Mouse (Mus musculus) stomach, embryonic 14.5 days (tissue): ENCODE measurements at regions not wholly inside any gene's neighbourhood (a gene's known extent, or its start where the extent isn't known, plus 50 kb on each side); places are given as distances from the start of the nearest gene placed in this dataset.

ENCODE experiments used
- ATAC-seq: fragments of 200-750 bp; cut with Nextera tagmentation; 2 replicates; pipeline ENCODE4 v1.8.0; 2017; ENCODE audit warnings: low read depth, moderate TSS enrichment; ENCODE audit not compliant: insufficient number of reproducible peaks, insufficient read depth, low FRiP score
- H3K27ac ChIP-seq: fragments of 300-500 bp; sonication (generic); 2 replicates; pipeline ENCODE4 v1.5.1; 2014; ENCODE audit warnings: mild to moderate bottlenecking, low read length, moderate library complexity, mixed read lengths
- H3K27me3 ChIP-seq: fragments of 300-500 bp; sonication (generic); 2 replicates; pipeline ENCODE4 v1.6.1; 2014; ENCODE audit warnings: low read length, control low read depth, mixed read lengths; ENCODE audit not compliant: control insufficient read depth, insufficient read depth
- H3K36me3 ChIP-seq: fragments of 300-500 bp; sonication (generic); 2 replicates; pipeline ENCODE4 v1.6.1; 2014; ENCODE audit warnings: mild to moderate bottlenecking, control low read depth, low read length, moderate library complexity, mixed read lengths; ENCODE audit not compliant: control insufficient read depth, insufficient read depth
- H3K4me1 ChIP-seq: fragments of 300-500 bp; sonication (generic); 2 replicates; pipeline ENCODE4 v1.6.1; 2014; ENCODE audit warnings: low read length, control low read depth, mixed read lengths; ENCODE audit not compliant: control insufficient read depth, insufficient read depth
- H3K4me2 ChIP-seq: fragments of 300-500 bp; sonication (generic); replicated peaks from 2 replicates; pipeline ENCODE4 v1.6.1; 2014; ENCODE audit warnings: low read depth, low read length, control low read depth
- H3K4me3 ChIP-seq: fragments of 300-500 bp; sonication (generic); 2 replicates; pipeline ENCODE4 v1.5.1; 2014; ENCODE audit warnings: low read depth, low read length, control low read depth
- H3K9ac ChIP-seq: fragments of 300-500 bp; sonication (generic); replicated peaks from 2 replicates; pipeline ENCODE4 v1.6.1; 2014; ENCODE audit warnings: low read depth, mild to moderate bottlenecking, control low read depth, low read length, moderate library complexity, mixed read lengths
- H3K9me3 ChIP-seq: fragments of 300-500 bp; sonication (generic); 2 replicates; pipeline ENCODE4 v1.6.1; 2016; ENCODE audit warnings: low read depth, low read length, control low read depth; ENCODE audit not compliant: control insufficient read depth
- WGBS: fragments of 180-500 bp; shearing (Covaris S2); extraction: QIAGEN DNeasy Blood & Tissue Kit; methylation state at CpG from one replicate; pipeline ENCODE4 v1.1.7; 2014; 5-methylcytosine and 5-hydroxymethylcytosine counted together

DNA sequence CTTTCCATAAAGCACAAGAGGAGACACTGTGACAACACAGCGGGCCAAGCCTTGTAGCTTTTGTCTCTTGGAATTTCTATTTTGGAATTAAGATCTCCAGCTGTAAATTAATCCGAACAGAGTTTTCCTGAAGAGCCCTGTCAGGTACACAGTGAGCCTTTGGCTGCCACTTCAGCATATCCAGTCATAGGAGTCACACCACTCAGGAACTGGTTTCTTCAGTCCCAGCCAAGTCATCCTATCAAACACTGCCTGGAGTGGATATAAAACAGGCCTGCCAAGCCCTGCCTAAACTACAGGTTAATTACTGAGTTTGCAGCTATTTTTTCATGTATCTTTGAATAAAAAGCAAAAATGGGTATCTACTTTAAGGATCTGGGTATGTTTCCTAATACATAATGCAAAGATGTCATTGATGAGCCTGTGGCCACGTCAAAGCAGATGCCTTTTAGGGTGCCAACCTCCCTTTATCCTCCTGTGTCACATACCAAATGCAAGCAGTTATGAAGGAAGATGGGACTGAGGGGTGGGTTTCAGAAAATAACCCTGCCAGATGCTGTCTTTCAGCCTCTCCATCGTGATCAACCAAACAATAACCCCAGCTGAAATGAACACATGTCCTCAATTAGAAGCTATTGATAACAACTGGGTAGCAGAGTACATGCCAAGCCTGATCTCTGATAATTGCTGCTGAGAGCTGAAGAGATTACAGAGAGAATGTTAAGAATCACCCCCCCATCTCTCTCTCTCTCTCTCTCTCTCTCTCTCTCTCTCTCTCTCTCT is 471.3 kb downstream of the Tm4sf1 start:
- Histone ChIP-seq H3K9ac (no peak overlapping the region), H3K4me3 (no peak overlapping the region), H3K36me3 (no peaks in the 10 kb centered on the region), H3K27ac (no peak overlapping the region), H3K4me1 (no peaks in the 10 kb centered on the region), H3K9me3 (no peaks in the 10 kb centered on the region), H3K4me2 (no peak overlapping the region), H3K27me3 (no peaks in the 10 kb centered on the region)
- WGBS, result 77% methylated on average over 4 of the region's 4 CpGs
- ATAC-seq, result no peak

DNA sequence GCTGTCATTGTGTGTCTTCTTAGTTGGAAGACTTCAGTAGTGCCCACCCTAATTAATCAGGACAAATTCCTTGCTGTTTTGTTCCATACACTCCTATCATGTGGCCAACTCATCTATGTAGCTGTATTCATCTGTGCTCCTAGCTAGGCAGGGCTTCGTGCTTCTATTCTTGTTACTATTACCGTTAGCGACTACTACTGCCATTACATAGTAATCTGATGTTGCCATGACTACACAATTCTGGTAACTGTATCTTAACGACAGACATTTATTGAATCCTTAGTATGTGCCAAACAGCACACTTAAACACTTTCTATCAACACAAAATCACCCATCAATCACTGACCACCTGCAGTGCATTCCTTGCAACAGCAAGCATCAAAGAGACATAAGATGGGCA is 477.6 kb downstream of the Tm4sf1 start:
- no peaks in the 10 kb centered on the region for H3K4me1 ChIP-seq
- H3K4me3 ChIP-seq, result no peak overlapping the region
- H3K4me2 ChIP-seq, result no peak overlapping the region
- 79% methylated on average over 4 of the region's 4 CpGs for WGBS
- H3K9ac ChIP-seq, result no peak overlapping the region
- no peaks in the 10 kb centered on the region for H3K27me3 ChIP-seq
- ATAC-seq, result no peak
- no peak overlapping the region for H3K27ac ChIP-seq
- no peaks in the 10 kb centered on the region for H3K9me3 ChIP-seq
- no peaks in the 10 kb centered on the region for H3K36me3 ChIP-seq

DNA sequence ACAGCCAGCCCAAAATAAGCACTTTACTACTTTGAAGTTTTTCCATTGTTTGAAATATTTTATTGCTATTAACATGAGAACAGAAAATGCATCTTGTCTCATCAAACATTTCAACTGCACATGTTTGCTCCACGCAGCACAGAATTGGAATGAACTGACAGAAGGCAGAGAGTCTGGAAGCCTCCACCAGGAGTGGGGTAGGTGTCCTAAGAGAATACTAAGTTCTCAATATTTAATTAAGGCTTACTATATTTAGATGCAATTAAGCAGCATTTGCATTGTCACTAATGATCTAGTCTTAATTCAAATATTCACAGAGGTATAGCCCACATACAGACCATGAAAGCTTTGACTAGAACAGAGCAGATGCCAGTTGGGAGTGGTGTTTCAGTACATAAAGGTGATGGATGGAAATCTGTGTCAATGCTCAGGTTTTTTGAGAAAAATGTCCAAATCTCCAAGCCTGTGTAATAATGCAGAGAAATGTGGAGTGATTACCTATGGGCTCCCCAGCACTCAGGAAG is 491.2 kb downstream of the Tm4sf1 start:
- WGBS, result 77% methylated on average over 1 of the region's 1 CpGs
- Histone ChIP-seq H3K9me3 (no peaks in the 10 kb centered on the region), H3K27ac (no peak overlapping the region), H3K4me1 (no peaks in the 10 kb centered on the region), H3K36me3 (no peaks in the 10 kb centered on the region), H3K27me3 (no peaks in the 10 kb centered on the region), H3K9ac (no peak overlapping the region), H3K4me3 (no peak overlapping the region), H3K4me2 (no peak overlapping the region)
- no peak for ATAC-seq

DNA sequence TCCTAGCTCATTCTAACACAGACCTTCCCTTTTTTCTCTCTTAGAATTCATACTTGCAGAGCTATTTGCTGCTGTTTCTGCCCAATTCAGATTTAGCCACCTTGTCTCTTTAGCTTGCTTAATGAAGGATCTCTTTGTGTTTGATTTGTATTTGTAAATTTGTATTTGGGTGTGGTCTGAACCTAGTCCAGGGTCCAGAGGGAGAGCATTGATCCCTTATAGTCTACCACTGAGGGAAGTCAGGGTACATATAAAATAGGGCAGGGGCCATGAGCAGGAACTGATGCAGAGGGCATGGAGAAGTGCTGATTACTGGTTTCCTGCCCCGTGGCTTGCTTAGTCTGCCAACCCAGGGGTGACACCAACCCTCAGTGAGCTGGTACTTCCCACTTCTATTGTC is 508.7 kb downstream of the Tm4sf1 start:
- ATAC-seq, result no peak
- no peaks in the 10 kb centered on the region for H3K27me3 ChIP-seq
- no peak overlapping the region for H3K4me2 ChIP-seq
- H3K27ac ChIP-seq, result no peak overlapping the region
- H3K9ac ChIP-seq, result no peak overlapping the region
- H3K4me1 ChIP-seq, result no peaks in the 10 kb centered on the region
- H3K9me3 ChIP-seq, result no peaks in the 10 kb centered on the region
- no peaks in the 10 kb centered on the region for H3K36me3 ChIP-seq
- no peak overlapping the region for H3K4me3 ChIP-seq
- WGBS, result 50% methylated on average over 1 of the region's 1 CpGs

DNA sequence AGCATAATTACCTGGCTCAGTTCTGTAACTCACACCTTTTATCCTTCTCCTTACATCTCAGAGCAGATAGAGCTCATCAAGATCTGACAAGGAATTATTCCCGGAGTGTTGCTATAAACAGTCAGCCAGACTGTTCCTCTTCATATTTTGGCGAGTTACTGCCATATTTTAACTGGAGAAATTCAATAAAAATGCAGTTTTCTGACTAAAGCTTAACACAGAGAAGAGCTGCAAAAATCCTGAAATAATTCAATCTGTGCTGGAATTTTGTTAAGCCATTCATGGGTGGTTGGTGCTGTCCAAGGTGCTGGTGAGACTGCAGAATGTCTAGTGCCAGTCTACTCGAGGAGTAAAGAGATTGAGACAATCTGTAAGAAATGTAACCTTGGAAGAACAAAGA is 512.6 kb downstream of the Tm4sf1 start:
- 42% methylated on average over 3 of the region's 3 CpGs for WGBS
- H3K4me1 ChIP-seq, result no peaks in the 10 kb centered on the region
- no peak overlapping the region for H3K4me2 ChIP-seq
- no peaks in the 10 kb centered on the region for H3K36me3 ChIP-seq
- no peaks in the 10 kb centered on the region for H3K9me3 ChIP-seq
- H3K4me3 ChIP-seq, result no peak overlapping the region
- H3K9ac ChIP-seq, result no peak overlapping the region
- no peak for ATAC-seq
- no peak overlapping the region for H3K27ac ChIP-seq
- H3K27me3 ChIP-seq, result no peaks in the 10 kb centered on the region

DNA sequence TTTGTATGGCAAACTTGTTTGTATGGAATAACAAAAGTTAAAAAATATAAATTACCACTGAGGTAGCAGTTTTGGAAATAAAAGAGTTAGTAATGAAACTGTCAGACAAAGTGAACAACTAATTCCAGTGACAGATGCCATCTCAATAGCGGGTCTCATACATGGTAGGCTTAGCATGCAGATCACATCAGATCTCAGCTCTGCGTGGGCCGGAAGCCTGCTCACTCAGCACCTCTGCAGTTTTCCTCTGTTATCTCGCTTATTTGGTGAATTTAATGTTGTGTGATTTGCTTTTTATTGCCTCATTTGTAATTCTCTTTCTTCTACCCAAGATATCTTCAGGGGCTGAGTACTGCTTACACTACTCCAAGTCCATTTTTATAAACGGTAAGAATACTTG is 527.9 kb downstream of the Tm4sf1 start:
- Histone ChIP-seq H3K4me2 (no peak overlapping the region), H3K9ac (no peak overlapping the region), H3K27ac (no peak overlapping the region), H3K4me3 (no peak overlapping the region), H3K36me3 (no peaks in the 10 kb centered on the region), H3K27me3 (no peaks in the 10 kb centered on the region), H3K4me1 (no peaks in the 10 kb centered on the region), H3K9me3 (no peaks in the 10 kb centered on the region)
- 93% methylated on average over 5 of the region's 5 CpGs for WGBS
- ATAC-seq, result no peak

DNA sequence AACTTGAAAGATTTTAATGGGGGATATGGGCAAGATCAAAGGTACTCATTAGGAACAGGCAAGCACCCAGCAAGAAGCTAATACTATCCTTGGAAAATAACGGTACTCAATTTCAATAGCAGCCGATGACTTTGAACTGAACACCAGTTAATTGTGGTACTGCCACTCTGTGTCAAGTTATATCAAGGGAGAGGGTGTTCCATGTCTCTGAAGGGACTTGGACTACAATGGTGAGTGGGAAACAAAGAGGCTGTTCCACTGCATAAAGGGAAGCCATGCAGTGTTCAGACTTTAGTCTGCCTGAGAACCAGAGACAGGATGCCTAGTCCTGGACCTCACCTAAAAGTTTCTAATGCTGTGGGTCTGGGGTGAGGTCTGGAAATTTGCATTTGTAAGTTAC is 531.6 kb downstream of the Tm4sf1 start:
- ATAC-seq, result no peak
- Histone ChIP-seq H3K9ac (no peak overlapping the region), H3K4me3 (no peak overlapping the region), H3K4me2 (no peak overlapping the region), H3K27ac (no peak overlapping the region), H3K4me1 (no peaks in the 10 kb centered on the region), H3K9me3 (no peaks in the 10 kb centered on the region), H3K36me3 (no peaks in the 10 kb centered on the region), H3K27me3 (no peaks in the 10 kb centered on the region)
- 84% methylated on average over 2 of the region's 2 CpGs for WGBS

DNA sequence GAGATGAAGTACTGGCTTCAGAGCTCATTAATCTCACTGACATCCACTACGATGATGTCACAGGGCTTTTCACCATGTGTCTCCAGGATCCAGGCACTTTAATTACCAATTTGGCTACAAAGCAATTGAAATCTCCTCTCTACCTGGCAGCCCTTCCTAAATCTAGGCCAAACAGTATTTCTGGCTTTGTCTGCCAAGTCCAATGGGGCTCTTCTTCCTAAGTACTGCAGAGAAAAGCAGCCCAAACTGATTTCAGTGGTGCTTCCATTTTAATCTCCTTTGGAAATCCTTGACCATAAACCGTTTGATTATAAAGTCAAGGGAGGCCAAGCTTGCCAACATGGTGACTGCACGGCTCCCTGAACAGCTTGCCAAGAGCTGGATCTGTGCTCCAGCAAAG is 534.7 kb downstream of the Tm4sf1 start:
- H3K4me3 ChIP-seq, result no peak overlapping the region
- no peak for ATAC-seq
- no peaks in the 10 kb centered on the region for H3K4me1 ChIP-seq
- no peaks in the 10 kb centered on the region for H3K36me3 ChIP-seq
- no peak overlapping the region for H3K4me2 ChIP-seq
- H3K9me3 ChIP-seq, result no peaks in the 10 kb centered on the region
- H3K27ac ChIP-seq, result no peak overlapping the region
- H3K9ac ChIP-seq, result no peak overlapping the region
- 89% methylated on average over 3 of the region's 3 CpGs for WGBS
- no peaks in the 10 kb centered on the region for H3K27me3 ChIP-seq

DNA sequence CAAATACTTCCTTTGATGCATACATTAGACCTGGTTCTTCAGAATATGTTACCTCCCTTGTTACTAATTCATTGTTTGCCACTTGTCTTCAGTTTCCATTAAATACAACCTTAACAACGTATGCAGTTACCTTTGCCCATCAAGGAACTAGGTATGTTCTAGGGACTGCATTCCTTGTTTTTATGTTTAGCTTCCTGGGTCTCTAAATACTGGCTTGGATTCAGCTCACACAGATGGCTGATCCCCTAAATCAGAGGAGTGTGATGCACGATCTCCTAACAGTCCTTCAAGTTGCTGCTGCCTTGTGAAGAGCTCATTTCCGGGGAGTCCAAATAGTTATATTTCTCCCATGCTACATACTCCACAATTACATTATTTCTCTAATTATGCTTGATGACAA is 537.5 kb downstream of the Tm4sf1 start:
- Histone ChIP-seq H3K4me1 (no peaks in the 10 kb centered on the region), H3K4me3 (no peak overlapping the region), H3K27ac (no peak overlapping the region), H3K4me2 (no peak overlapping the region), H3K27me3 (no peaks in the 10 kb centered on the region), H3K9me3 (no peaks in the 10 kb centered on the region), H3K9ac (no peak overlapping the region), H3K36me3 (no peaks in the 10 kb centered on the region)
- WGBS, result 86% methylated on average over 3 of the region's 3 CpGs
- no peak for ATAC-seq
